Mouse (Mus musculus): ENCODE results near the gene Dlx3. TPM values are rescaled to one million over a fixed set of nuclear protein-coding genes. Genes with fewer than 3 reads are reported as not detected.

The Dlx3 gene
- polyA plus RNA-seq, 1 experiment from 2014 or later = 0.71 TPM

DNA sequence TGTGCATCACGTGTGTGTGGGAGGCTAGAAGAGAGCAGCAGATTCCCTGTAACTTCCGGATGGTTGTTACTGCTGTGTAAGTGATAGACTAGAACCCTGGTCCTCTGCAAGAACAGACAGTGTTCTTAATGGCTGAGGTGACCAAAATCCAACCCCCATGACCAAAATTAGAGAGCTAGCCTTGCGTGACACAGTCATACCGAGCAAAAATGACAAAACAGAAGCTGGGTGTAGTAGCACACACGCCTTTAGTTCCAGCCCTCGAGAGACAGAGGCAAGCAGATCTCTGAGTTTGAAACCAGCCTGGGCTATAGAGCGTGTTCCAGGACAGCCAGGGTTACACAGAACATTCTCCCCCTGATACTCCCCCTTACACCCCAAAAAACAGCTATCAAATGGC lies 9.8 kb upstream of the Dlx3 start:
- no peak overlapping the region for H3K27ac ChIP-seq (ENCODE audit: low read length)

DNA sequence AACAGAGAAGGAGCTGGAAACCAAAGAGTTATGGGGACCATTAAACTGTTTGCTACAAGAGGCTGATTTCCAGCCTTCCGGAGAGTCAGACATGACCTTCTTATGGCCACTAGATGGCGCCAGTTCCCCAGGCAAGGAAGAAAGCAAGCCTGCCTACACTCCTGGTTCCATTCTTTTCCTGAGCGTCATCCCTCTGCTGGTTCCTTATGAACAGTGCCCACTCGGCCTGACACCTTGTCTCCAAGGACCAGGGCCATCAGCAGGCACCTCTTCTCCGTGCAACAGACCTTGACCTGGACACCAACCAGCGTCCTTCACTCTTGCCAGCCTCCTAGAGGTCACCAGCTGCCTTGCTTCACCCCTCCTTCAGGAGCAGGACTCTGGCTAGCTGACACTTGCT lies 2.9 kb upstream of the Dlx3 start:
- Histone ChIP-seq H3K9ac (ENCODE audit: low read depth, low read length) (no peak overlapping the region), H3K27ac (ENCODE audit: low read length) (no peak overlapping the region), H3K36me3 (ENCODE audit: control insufficient read depth, insufficient read depth, low read length) (no peaks in the 10 kb centered on the region), H3K4me3 (ENCODE audit: low read length) (no peak overlapping the region), H3K27me3 (replicated peaks; ENCODE audit: control insufficient read depth, insufficient read depth, low read length) (peaks cover 40% of the 10 kb centered on the region), H3K4me2 (ENCODE audit: low read depth, low read length) (no peak overlapping the region), H3K9me3 (ENCODE audit: control insufficient read depth, low read length) (no peaks in the 10 kb centered on the region), H3K4me1 (ENCODE audit: control insufficient read depth, insufficient read depth, low read length) (peaks cover 18% of the 10 kb centered on the region)
- 3% methylated on average over 6 of the region's 6 CpGs for WGBS
- peak; percentile 73 for ATAC-seq

More for the DNA sequence above, 9.8 kb upstream of the Dlx3 start:
- peaks cover 12% of the 10 kb centered on the region for H3K4me1 ChIP-seq (ENCODE audit: control insufficient read depth, insufficient read depth, low read length)
- WGBS = 85% methylated on average over 7 of the region's 7 CpGs
- H3K9ac ChIP-seq (ENCODE audit: low read depth, low read length) = no peak overlapping the region
- no peak overlapping the region for H3K4me3 ChIP-seq (ENCODE audit: low read length)
- no peak for ATAC-seq
- H3K4me2 ChIP-seq (ENCODE audit: low read depth, low read length) = no peak overlapping the region
- H3K36me3 ChIP-seq (ENCODE audit: control insufficient read depth, insufficient read depth, low read length) = no peaks in the 10 kb centered on the region
- H3K9me3 ChIP-seq (ENCODE audit: control insufficient read depth, low read length) = no peaks in the 10 kb centered on the region
- H3K27me3 ChIP-seq (replicated peaks; ENCODE audit: control insufficient read depth, insufficient read depth, low read length) = peaks cover 4% of the 10 kb centered on the region; the same call in 1 of the 2 replicates

DNA sequence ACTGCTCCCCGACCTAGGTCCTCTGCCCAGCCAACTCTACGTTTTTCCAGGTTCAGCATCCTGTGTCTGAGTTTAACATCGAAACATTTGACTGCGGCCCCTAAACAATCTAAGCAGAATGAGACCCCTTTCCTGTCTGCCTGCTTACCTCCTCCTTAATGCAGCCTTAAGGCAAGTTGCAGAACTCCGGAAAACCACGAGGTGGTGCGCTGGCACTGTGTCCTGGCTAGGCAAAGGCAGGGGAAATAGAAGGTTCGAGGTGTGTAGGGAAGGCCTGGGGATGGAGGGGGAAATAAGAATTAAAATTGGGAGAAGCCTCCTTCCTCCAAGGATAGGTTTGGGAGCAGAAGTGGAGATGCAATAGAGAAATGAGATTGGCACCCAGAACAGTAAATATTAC lies 1.4 kb upstream of the Dlx3 start:
- Histone ChIP-seq H3K4me2 (ENCODE audit: low read depth, low read length) (no peak overlapping the region), H3K27me3 (replicated peaks; ENCODE audit: control insufficient read depth, insufficient read depth, low read length) (peaks cover 54% of the 10 kb centered on the region), H3K36me3 (ENCODE audit: control insufficient read depth, insufficient read depth, low read length) (no peaks in the 10 kb centered on the region), H3K4me3 (ENCODE audit: low read length) (no peak overlapping the region), H3K4me1 (ENCODE audit: control insufficient read depth, insufficient read depth, low read length) (peaks cover 18% of the 10 kb centered on the region), H3K27ac (ENCODE audit: low read length) (no peak overlapping the region), H3K9ac (ENCODE audit: low read depth, low read length) (no peak overlapping the region), H3K9me3 (ENCODE audit: control insufficient read depth, low read length) (no peaks in the 10 kb centered on the region)
- WGBS = 3% methylated on average over 8 of the region's 8 CpGs
- ATAC-seq = no peak

DNA sequence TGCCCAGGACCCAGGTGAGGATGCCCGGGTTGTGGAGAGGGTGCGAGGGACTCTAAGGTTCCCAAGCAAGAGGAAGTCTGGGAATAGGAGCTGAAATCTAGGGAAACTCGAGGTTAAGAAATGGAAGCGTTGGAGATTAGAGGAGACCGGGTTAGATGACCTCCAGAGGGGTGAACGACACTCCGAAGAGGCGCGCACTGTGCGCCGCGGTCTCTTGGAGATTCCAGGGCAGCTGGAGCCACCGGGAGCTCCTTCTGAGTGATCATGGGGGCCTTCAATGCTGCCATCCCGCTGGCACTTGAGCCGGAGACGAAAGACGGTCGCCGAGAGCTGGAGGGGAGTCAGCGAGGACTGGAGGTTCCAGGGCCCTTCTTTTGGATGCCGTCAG lies 708 bp downstream of the Dlx3 start:
- peaks cover 18% of the 10 kb centered on the region for H3K4me1 ChIP-seq (ENCODE audit: control insufficient read depth, insufficient read depth, low read length)
- no peak overlapping the region for H3K27ac ChIP-seq (ENCODE audit: low read length)
- H3K27me3 ChIP-seq (replicated peaks; ENCODE audit: control insufficient read depth, insufficient read depth, low read length) = peaks cover 68% of the 10 kb centered on the region
- H3K9ac ChIP-seq (ENCODE audit: low read depth, low read length) = no peak overlapping the region
- no peaks in the 10 kb centered on the region for H3K36me3 ChIP-seq (ENCODE audit: control insufficient read depth, insufficient read depth, low read length)
- WGBS = 2% methylated on average over 21 of the region's 21 CpGs
- no peak for ATAC-seq
- H3K4me3 ChIP-seq (ENCODE audit: low read length) = peak overlapping the region; percentile 45
- H3K9me3 ChIP-seq (ENCODE audit: control insufficient read depth, low read length) = no peaks in the 10 kb centered on the region
- H3K4me2 ChIP-seq (ENCODE audit: low read depth, low read length) = peak overlapping the region; percentile 71

DNA sequence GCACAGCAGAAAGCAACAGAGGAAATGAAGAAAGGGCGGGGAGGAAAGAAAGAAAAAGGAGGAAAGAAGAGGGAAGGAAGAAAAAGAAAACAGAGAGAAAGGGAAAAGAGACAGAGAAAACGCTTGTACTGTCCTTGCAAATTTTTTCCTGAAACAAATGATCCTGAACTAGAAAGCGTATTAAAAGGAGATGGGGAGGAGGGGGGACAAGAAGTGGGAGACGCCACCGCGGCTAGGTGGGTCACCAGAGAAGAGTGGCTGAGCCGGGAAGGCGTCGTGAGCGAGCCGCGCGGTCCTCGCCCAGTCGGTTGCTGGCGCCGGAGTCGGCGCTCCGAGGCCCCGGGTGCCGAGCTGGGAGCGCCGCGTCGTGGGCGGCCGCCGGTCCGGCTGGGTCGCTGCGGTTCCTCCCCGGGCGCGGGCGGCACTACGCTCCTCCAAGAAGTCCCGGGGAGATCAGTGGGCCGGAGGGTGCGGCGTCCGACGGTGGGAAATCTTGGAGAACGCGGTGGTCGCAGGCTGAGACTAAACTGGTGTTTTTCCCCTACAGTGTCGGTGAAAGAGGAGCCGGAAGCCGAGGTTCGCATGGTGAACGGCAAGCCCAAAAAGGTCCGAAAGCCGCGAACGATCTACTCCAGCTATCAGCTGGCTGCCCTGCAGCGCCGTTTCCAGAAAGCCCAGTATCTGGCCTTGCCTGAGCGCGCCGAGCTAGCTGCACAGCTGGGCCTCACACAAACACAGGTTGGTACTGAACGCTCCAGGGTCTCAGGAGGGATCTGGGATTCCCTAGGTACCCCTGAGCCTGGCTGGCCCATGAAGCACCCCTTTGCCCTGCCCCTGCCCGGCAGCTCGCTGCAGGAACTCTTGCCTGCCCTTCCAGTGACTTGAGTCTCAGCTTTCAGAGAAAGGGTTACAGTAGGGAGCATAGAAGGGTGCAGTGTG lies 1.5 kb downstream of the Dlx3 start:
- H3K27ac ChIP-seq (ENCODE audit: low read length) = no peak overlapping the region
- H3K36me3 ChIP-seq (ENCODE audit: control insufficient read depth, insufficient read depth, low read length) = no peaks in the 10 kb centered on the region
- no peak for ATAC-seq
- no peaks in the 10 kb centered on the region for H3K9me3 ChIP-seq (ENCODE audit: control insufficient read depth, low read length)
- H3K4me1 ChIP-seq (ENCODE audit: control insufficient read depth, insufficient read depth, low read length) = peaks cover 20% of the 10 kb centered on the region
- peak overlapping the region; percentile 51 for H3K9ac ChIP-seq (ENCODE audit: low read depth, low read length)
- 2% methylated on average over 53 of the region's 63 CpGs for WGBS
- H3K4me3 ChIP-seq (ENCODE audit: low read length) = peak overlapping the region; percentile 45
- H3K4me2 ChIP-seq (ENCODE audit: low read depth, low read length) = peak overlapping the region; percentile 60
- peaks cover 68% of the 10 kb centered on the region for H3K27me3 ChIP-seq (replicated peaks; ENCODE audit: control insufficient read depth, insufficient read depth, low read length)

DNA sequence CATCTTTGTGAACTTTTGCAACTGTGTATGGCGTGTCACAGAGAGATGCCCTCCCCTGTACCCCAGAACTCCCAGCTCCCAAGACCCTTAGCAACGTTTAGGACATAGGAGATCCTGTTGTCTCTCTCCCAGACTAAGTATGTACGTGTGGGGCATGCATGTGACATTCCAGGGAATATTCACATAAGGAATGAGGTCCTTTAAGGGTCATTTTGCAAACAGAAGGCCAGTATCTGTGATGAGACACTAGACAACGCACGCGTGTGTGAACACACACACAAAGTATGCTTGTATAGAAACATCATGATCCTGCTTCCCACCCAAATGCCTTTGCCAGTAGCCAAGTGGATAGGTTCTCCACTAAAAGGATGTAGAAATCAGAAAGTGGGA lies 2.2 kb downstream of the Dlx3 start:
- H3K27me3 ChIP-seq (replicated peaks; ENCODE audit: control insufficient read depth, insufficient read depth, low read length) = peaks cover 68% of the 10 kb centered on the region
- H3K27ac ChIP-seq (ENCODE audit: low read length) = no peak overlapping the region
- H3K36me3 ChIP-seq (ENCODE audit: control insufficient read depth, insufficient read depth, low read length) = no peaks in the 10 kb centered on the region
- no peak overlapping the region for H3K4me3 ChIP-seq (ENCODE audit: low read length)
- WGBS = 52% methylated on average over 6 of the region's 6 CpGs
- no peak overlapping the region for H3K9ac ChIP-seq (ENCODE audit: low read depth, low read length)
- H3K4me1 ChIP-seq (ENCODE audit: control insufficient read depth, insufficient read depth, low read length) = peaks cover 25% of the 10 kb centered on the region
- no peaks in the 10 kb centered on the region for H3K9me3 ChIP-seq (ENCODE audit: control insufficient read depth, low read length)
- no peak overlapping the region for H3K4me2 ChIP-seq (ENCODE audit: low read depth, low read length)
- ATAC-seq = no peak

DNA sequence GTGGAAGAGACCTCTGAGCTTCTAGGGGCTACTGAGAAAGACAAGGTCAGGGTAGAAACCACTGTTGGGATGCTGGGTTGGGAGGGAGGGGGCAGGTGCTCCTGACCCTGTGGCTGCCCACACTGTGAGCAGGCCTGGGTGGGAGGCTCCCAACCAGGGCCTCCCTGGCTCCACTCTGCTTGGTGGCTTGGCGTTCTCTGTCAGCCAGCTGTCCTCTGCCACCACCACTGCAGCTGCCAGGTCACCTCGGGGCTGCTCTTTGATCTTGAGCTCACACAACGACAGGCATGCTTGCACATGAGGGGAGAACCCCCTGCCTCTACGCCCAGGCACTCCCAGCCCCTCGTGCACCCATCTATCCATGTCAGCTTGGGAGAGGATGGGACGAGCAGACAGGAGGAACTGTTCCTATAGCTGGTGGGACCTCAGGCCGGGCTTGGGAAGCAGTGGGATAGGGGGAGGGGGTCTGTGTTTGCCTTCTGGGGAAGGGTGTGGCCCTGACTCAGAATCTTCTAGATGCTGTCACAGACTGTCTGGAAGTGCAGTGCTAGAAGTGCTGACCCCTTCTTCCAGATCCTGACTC lies 5.5 kb downstream of the Dlx3 start:
- Histone ChIP-seq H3K4me1 (ENCODE audit: control insufficient read depth, insufficient read depth, low read length) (peaks cover 19% of the 10 kb centered on the region), H3K27ac (ENCODE audit: low read length) (no peak overlapping the region), H3K4me3 (ENCODE audit: low read length) (no peak overlapping the region), H3K9ac (ENCODE audit: low read depth, low read length) (no peak overlapping the region), H3K27me3 (replicated peaks; ENCODE audit: control insufficient read depth, insufficient read depth, low read length) (peaks cover 43% of the 10 kb centered on the region), H3K9me3 (ENCODE audit: control insufficient read depth, low read length) (no peaks in the 10 kb centered on the region), H3K4me2 (ENCODE audit: low read depth, low read length) (no peak overlapping the region), H3K36me3 (ENCODE audit: control insufficient read depth, insufficient read depth, low read length) (no peaks in the 10 kb centered on the region)
- WGBS = 39% methylated on average over 7 of the region's 7 CpGs
- ATAC-seq = no peak

DNA sequence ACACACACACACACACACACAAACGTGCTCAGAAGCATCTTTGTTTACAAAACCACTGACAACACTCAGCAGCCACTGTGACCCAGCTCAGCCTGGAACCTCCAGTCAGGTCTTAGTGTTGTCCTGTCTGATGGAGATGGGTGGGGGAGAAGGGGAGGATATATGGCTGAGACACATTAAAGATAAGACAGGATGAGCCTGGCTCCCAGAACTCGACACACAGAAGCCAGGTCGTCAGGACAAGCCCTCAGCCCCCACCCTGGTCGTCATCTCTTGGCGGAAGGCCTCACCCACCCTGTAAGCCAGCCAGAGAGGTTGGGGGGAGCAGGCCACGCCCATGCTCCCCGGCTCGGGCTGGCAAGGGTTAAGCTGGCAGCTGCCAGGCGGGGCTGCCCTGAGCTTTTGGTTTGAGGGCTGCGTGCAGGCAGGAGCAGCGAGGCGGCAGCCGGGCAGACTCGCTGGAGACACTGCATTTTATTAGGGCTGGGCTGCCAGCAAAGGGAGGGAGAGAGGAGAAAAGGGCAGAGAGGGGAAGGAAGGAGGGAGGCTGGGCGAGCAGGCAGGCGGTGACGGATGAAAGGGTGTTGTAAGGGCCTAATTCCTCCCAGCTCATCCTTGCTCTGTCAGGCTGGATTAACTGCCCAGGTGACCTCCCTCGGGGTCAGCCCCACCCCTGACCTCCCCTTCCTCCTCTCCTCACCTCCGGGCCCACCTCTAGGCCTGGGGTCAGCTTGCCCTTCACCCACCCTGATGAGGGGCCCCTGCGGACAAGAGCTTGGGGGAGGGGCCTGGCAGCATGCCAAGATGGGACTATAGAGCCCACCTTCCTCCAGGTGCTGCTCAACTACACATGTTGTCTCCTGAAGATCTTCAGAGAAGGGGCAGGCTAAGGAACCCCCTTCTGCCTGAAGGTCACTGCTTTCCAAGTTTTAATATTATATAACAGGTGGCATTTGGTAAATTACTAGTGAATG lies 6.6 kb downstream of the Dlx3 start:
- peak; percentile 53 for ATAC-seq
- H3K4me2 ChIP-seq (ENCODE audit: low read depth, low read length) = peak overlapping the region; percentile 11
- no peak overlapping the region for H3K4me3 ChIP-seq (ENCODE audit: low read length)
- H3K9ac ChIP-seq (ENCODE audit: low read depth, low read length) = 0 out of 2 replicates have a peak overlapping the region, but pooled peaks have one; percentile 27
- WGBS = 1% methylated on average over 20 of the region's 20 CpGs
- no peaks in the 10 kb centered on the region for H3K36me3 ChIP-seq (ENCODE audit: control insufficient read depth, insufficient read depth, low read length)
- peaks cover 13% of the 10 kb centered on the region for H3K4me1 ChIP-seq (ENCODE audit: control insufficient read depth, insufficient read depth, low read length)
- no peaks in the 10 kb centered on the region for H3K9me3 ChIP-seq (ENCODE audit: control insufficient read depth, low read length)
- no peak overlapping the region for H3K27ac ChIP-seq (ENCODE audit: low read length)
- peaks cover 33% of the 10 kb centered on the region for H3K27me3 ChIP-seq (replicated peaks; ENCODE audit: control insufficient read depth, insufficient read depth, low read length)

DNA sequence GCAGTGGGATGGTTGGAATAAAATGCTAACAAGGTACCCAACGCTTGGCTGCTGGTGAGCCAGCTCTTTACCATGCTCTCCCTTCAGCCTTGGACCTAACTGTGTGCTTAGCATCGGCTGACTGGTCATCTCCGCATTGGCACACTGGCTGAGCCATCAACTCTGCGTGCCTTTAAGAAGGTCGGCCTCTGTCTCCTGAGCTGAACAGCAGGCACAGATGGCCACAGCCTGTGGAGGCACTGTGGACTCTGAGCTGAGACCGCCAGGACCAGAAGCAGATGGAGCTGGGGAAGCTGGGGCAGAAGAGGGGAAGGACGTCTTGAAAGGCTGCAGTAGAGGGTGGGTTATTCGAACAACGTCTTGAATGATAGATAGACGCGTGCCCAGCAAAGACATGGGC lies 8.4 kb downstream of the Dlx3 start:
- H3K9ac ChIP-seq (ENCODE audit: low read depth, low read length) = no peak overlapping the region
- no peak overlapping the region for H3K27ac ChIP-seq (ENCODE audit: low read length)
- H3K4me1 ChIP-seq (ENCODE audit: control insufficient read depth, insufficient read depth, low read length) = peaks cover 10% of the 10 kb centered on the region
- no peak overlapping the region for H3K4me3 ChIP-seq (ENCODE audit: low read length)
- H3K9me3 ChIP-seq (ENCODE audit: control insufficient read depth, low read length) = no peaks in the 10 kb centered on the region
- ATAC-seq = no peak
- no peak overlapping the region for H3K4me2 ChIP-seq (ENCODE audit: low read depth, low read length)
- 69% methylated on average over 11 of the region's 11 CpGs for WGBS
- no peaks in the 10 kb centered on the region for H3K36me3 ChIP-seq (ENCODE audit: control insufficient read depth, insufficient read depth, low read length)
- peaks cover 15% of the 10 kb centered on the region for H3K27me3 ChIP-seq (replicated peaks; ENCODE audit: control insufficient read depth, insufficient read depth, low read length)

Data from intestine, embryonic 16.5 days (tissue).